Mouse (Mus musculus): ENCODE measurements around the gene BC052040.

- TF ChIP-seq CTCF (IDR thresholded peaks at IDR 0.05; ENCODE audit: low read depth, low read length) (no peak), POLR2A (IDR thresholded peaks at IDR 0.05; ENCODE audit: insufficient read depth, low read length) (no peak), EP300 (IDR thresholded peaks at IDR 0.05; ENCODE audit: insufficient read depth, low read depth, low read length) (no peak)
Observed at GRCm38 (mm10) chr2:115678786-115679185, 97.3 kb downstream of the BC052040 start.

All from ES-Bruce4 (cell line).